Mouse (Mus musculus): ENCODE results near the gene Rogdi. TPM values are rescaled to one million over a fixed set of nuclear protein-coding genes. Genes with fewer than 3 reads are reported as not detected.

Rogdi gene
- polyA plus RNA-seq (2017; shearing (Covaris generic)) = 10 to 100 TPM; 15.3 to 18.7 TPM

GRCm38 (mm10) chr16:5013054-5013838, at the start of gene Rogdi:
Gene Rogdi, minus strand, starts transcription at chr16:5013553.

DNA sequence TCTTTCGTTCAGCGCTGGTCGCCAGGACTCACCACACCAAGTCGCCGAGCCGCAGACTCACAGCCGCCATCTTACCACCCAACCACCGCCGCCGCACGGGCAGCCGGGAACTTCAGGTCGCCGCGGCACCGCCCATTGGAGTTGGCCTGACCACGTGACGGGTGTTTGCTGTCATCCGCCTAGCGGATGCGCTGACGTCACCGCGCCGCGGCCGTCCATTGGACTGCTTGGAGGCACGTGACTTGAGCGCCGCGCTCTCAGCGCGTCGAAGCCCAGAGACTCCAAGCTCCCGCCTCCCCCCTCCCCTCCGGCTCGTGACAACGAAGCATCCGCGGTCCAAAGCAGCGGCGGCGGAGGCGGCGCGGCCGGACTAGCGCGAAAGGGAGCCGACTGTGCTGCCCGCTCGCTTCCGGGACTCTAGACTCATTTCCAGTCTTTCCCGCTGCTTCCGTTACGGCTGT, 36.5 kb upstream of the Rogdi start, which contains the start of the genes Glyr1 and Ubn1:
Glyr1 (minus strand) TSS at position 90 of the 461 bp plus-strand sequence.
Ubn1 (plus strand) TSS at position 284 of the 461 bp plus-strand sequence.

GRCm38 (mm10) chr16:5007067-5007466, 6.3 kb downstream of the Rogdi start, which contains the start of gene Smim22:
Gene Smim22, plus strand, starts transcription at chr16:5007288.

DNA sequence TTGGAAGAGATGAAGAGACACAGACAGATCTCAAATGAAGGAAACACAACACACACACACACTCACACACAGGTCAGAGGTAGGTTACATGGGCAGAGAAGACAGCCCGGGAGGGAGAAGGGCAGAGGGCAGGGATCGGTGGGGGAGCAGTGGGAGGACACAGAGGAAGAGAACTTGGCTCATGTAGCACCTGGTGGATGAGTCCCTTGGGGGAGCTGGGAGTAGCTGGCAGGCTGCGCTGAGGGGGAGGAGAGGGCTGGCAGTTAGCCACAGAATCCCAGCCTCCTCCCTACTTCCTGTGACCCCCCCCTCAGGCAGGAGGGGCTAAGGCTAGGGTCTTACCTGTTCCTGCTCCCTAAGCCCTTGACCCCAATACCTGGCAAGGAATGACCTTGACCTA, 15.8 kb downstream of the Rogdi start, which contains the start of gene Sept12:
Sept12 (minus strand) TSS at position 300 of the 400 bp plus-strand sequence.

DNA sequence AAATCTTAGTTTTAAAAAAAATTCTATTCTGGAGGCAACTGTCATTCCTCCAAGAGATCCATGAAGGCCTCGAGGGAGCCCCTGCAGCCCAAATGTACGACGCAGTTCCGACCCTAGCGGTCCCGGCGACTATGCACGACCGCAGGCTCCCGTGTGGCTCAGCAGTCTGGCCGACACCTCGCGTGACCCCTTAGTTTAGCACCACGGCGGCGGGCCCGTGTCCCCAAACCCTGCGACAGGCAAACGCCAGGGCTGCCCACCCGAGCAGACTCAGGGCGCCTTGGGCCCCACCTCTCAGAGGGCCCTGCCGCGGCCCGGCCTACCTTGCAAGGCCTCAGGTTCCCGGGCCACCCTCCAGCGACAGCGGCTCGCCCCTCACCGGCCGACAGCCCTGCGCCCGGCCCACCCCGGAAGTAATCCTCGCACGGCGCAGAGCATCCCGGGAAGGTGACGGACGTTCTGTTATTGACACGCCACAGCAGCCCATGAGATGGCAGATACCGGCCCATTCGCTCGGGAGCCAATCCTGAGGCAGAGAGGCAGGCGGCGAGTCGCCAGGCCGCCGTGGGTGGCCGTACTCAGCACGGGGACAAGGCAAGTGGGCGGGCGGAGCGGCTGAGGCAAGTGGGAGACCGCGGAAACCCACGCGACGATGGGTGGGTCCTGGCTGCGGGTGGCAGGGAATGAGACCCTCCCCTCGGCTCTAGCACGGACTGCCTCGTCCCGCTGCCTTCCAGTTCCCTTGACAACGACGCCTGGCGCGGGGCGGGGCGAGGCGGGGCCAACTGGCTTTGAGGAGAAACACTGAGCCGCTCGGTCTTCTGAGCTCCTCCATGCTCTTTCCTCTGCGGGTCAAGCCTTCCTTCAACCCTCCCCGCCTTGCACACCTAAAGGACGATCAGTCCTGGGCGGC, 49.3 kb downstream of the Rogdi start, which contains the start of gene Anks3:
Anks3 (minus strand) TSS at position 409 of the 913 bp plus-strand sequence.

Other genes with a start within 250 kb of the Rogdi start
- 10 to 100 TPM; 32.1 to 43.5 TPM for gene Cdip1, start 223.3 kb downstream of the Rogdi start, polyA plus RNA-seq (2017; shearing (Covaris generic))
- 1 to 10 TPM in 1 of 2 experiments, under 1 TPM in 1; 0.68 to 1.6 TPM for gene 4930562C15Rik, start 178.1 kb downstream of the Rogdi start, polyA plus RNA-seq (2017; shearing (Covaris generic))
- gene Ubald1, start 133.2 kb downstream of the Rogdi start, polyA plus RNA-seq (2017; shearing (Covaris generic)) = 10 to 100 TPM; 45.2 to 57.2 TPM
- 10 to 100 TPM; 58.3 to 63.5 TPM for gene Mgrn1, start 127.3 kb downstream of the Rogdi start, polyA plus RNA-seq (2017; shearing (Covaris generic))
- 100 to 1,000 TPM; 143 to 155 TPM for gene Nudt16l1, start 74.8 kb downstream of the Rogdi start, polyA plus RNA-seq (2017; shearing (Covaris generic))
- 10 to 100 TPM; 72.6 to 81.3 TPM for gene Anks3, start 49.3 kb downstream of the Rogdi start, polyA plus RNA-seq (2017; shearing (Covaris generic))
- gene Sept12, start 15.7 kb downstream of the Rogdi start, polyA plus RNA-seq (2017; shearing (Covaris generic)) = 1 to 10 TPM in 1 of 2 experiments, under 1 TPM in 1; 0.33 to 1.0 TPM
- gene Smim22, start 6.3 kb downstream of the Rogdi start, polyA plus RNA-seq (2017; shearing (Covaris generic)) = under 1 TPM in 1 of 2 experiments, not detected in 1; 0.46 TPM
- 100 to 1,000 TPM; 133 to 156 TPM for gene Glyr1, start 36.3 kb upstream of the Rogdi start, polyA plus RNA-seq (2017; shearing (Covaris generic))
- gene Ubn1, start 36.5 kb upstream of the Rogdi start, polyA plus RNA-seq (2017; shearing (Covaris generic)) = 10 to 100 TPM; 38.9 to 47.3 TPM
- gene Ppl, start 118.9 kb upstream of the Rogdi start, polyA plus RNA-seq (2017; shearing (Covaris generic)) = 1 to 10 TPM in 1 of 2 experiments, under 1 TPM in 1; 0.51 to 1.2 TPM
- gene Sec14l5, start 133.6 kb upstream of the Rogdi start, polyA plus RNA-seq (2017; shearing (Covaris generic)) = under 1 TPM in 1 of 2 experiments, not detected in 1; 0.32 TPM
- gene Nagpa, start 190.5 kb upstream of the Rogdi start, polyA plus RNA-seq (2017; shearing (Covaris generic)) = 10 to 100 TPM; 54.0 to 61.0 TPM
- 1 to 10 TPM in 1 of 2 experiments, not detected in 1; 1.1 TPM for gene AU021092, start 208.7 kb upstream of the Rogdi start, polyA plus RNA-seq (2017; shearing (Covaris generic))
- 10 to 100 TPM; 46.7 to 69.5 TPM for gene Alg1, start 220.1 kb upstream of the Rogdi start, polyA plus RNA-seq (2017; shearing (Covaris generic))
- gene Eef2kmt, start 242.4 kb upstream of the Rogdi start, polyA plus RNA-seq (2017; shearing (Covaris generic)) = 10 to 100 TPM; 42.7 to 58.9 TPM

Data from inflammation-experienced regulatory T-cells (primary cell).